Mouse (Mus musculus): Measurements from ENCODE around the gene Tespa1. TPM values are rescaled to one million over a fixed set of nuclear protein-coding genes. Genes with fewer than 3 reads are reported as not detected.
A peak's percentile ranks its signal among the peaks of the same experiment; 100 is the strongest.
"Not testable (repeated sequence)": the region's sequence is repeated elsewhere in the genome, so short reads cannot be mapped to it uniquely, and the experiment has no call there.

Tespa1 gene
- polyA plus RNA-seq, 1 experiment from 2014 or later: not detected

DNA sequence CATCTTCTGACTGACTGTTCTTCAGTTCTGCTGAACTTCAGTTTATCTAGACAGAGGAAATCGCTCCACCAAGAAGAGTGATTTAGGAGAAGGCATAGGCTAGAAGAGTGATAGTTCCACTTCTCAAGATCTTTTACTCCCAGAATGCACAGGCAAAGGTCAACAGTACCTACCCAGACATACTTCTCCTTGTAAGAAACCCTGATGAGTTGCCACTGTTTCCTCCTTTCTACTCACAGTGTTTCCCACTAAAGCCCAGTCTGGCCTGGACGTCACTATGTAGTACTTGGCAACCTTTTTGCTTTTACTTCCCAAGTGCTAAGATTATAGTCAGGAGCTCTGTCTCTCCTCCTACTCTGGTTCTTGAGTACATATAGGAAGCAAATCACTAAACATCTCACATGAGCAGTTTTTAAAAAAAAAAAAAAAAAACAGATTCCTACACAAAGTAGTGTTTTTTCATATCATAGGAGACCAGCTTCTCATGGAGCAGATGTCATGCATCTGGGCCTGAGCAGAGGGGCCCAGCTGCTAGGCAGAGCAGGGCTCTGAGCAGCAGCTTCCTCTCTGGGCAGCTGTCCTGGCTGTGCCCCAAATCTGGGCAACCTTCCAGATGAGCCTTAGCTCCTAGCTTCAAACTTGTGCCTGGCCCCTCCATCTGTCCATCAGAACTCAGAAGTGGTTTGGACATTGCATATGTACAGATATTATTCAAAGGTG, 8.4 kb upstream of the Tespa1 start:
- peak; percentile 53; the same call in 1 of the 2 replicates for ATAC-seq (ENCODE audit: low read depth)
- H3K4me2 ChIP-seq: no peak overlapping the region
- no peaks in the 10 kb centered on the region for H3K9me3 ChIP-seq
- no peak overlapping the region for H3K4me3 ChIP-seq
- H3K27me3 ChIP-seq: no peaks in the 10 kb centered on the region
- no peak overlapping the region for H3K9ac ChIP-seq
- 81% methylated on average over 2 of the region's 2 CpGs for WGBS
- no peaks in the 10 kb centered on the region for H3K4me1 ChIP-seq (replicated peaks)
- no peaks in the 10 kb centered on the region for H3K36me3 ChIP-seq
- no peak overlapping the region for H3K27ac ChIP-seq (replicated peaks)

DNA sequence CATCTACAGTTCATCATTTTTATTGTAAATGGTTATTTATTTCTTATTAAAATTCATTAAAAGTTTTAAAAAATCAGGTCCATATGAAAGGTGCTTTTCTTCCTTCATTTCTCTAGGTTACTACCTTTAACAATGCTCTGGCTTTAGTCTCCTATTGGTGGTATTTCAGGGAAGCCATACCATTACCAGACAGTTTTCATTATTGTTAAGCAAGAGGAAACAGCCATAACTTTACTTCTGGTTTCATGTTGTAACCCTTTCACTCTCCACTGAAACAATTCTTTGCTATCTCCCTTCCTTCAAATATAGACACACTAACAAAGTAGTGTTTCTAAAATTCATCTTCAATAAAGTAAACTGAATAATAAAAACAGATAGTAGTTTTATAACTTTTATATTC, 6.8 kb upstream of the Tespa1 start:
- no peak overlapping the region for H3K27ac ChIP-seq (replicated peaks)
- H3K36me3 ChIP-seq: no peaks in the 10 kb centered on the region
- no peak for ATAC-seq (ENCODE audit: low read depth)
- no peak overlapping the region for H3K4me3 ChIP-seq
- H3K4me2 ChIP-seq: no peak overlapping the region
- H3K9me3 ChIP-seq: no peaks in the 10 kb centered on the region
- no peaks in the 10 kb centered on the region for H3K4me1 ChIP-seq (replicated peaks)
- H3K9ac ChIP-seq: no peak overlapping the region
- no peaks in the 10 kb centered on the region for H3K27me3 ChIP-seq

DNA sequence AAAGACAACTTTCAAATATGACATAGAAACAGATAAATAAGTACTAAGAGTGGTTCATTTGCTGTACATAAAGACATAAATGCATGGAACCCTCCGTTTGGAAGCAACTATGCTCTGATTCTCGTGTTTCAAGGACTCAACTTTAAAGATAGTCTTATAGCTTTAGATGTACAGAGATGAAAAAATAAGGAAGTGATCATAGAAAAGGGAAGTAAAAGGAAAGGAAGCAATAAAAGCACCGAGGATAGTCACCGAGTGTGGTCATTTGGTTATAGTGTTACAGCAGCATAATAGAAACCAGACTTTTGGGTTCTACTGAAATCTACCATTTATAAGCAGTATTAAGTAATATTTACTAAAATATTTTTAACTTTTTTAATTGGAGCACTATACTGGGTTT, 4.0 kb upstream of the Tespa1 start:
- H3K27ac ChIP-seq (replicated peaks): no peak overlapping the region
- WGBS: 87% methylated on average over 4 of the region's 4 CpGs
- no peak overlapping the region for H3K4me3 ChIP-seq

DNA sequence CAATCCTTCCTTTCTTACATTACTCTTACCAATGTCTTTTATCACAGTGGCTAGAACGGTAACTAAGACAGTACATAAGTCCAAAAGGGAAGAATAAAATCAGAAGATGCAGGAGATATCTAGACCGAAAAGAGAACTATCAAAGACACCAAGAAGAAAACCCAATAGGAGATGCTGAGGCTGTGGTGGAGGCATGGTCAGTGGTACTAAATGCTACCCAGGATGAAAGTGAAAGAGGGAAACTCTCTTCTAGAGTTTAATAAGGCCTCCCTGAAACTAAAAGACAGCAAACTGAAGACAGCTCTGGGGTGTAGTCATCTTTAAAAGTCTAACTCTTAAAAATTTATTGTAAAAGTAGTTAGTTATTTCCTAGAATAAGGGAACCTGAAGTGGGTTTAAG, 2.0 kb upstream of the Tespa1 start:
- Histone ChIP-seq H3K36me3 (no peaks in the 10 kb centered on the region), H3K9ac (no peak overlapping the region), H3K27ac (replicated peaks) (no peak overlapping the region), H3K27me3 (no peaks in the 10 kb centered on the region), H3K4me1 (replicated peaks) (no peaks in the 10 kb centered on the region), H3K9me3 (no peaks in the 10 kb centered on the region), H3K4me2 (no peak overlapping the region), H3K4me3 (no peak overlapping the region)
- no peak for ATAC-seq (ENCODE audit: low read depth)
- WGBS: 88% methylated on average over 2 of the region's 2 CpGs

More for the DNA sequence above, 4.0 kb upstream of the Tespa1 start:
- ATAC-seq (ENCODE audit: low read depth): no peak
- no peak overlapping the region for H3K4me2 ChIP-seq
- H3K9me3 ChIP-seq: no peaks in the 10 kb centered on the region
- H3K27me3 ChIP-seq: no peaks in the 10 kb centered on the region
- H3K4me1 ChIP-seq (replicated peaks): no peaks in the 10 kb centered on the region
- no peaks in the 10 kb centered on the region for H3K36me3 ChIP-seq
- no peak overlapping the region for H3K9ac ChIP-seq

DNA sequence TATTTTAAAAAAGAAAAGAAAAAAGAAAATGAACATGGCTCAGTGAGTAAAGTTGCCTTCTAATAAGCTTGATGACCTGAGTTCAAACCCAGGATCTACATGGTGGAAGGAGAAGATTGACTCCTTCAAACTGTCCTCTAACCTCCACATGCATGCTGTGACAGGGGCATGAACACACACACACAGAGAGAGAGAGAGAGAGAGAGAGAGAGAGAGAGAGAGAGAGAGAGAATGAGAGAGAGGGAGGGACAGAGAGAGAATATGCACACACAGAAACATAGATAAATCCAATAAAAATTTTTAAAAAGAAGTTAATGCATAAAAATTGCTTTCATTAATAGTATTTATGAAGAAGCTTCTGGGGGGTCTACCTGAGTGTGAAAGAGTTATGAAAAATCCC, 608 bp upstream of the Tespa1 start:
- Histone ChIP-seq H3K27me3 (no peaks in the 10 kb centered on the region), H3K9ac (no peak overlapping the region), H3K9me3 (no peaks in the 10 kb centered on the region), H3K4me2 (no peak overlapping the region), H3K27ac (replicated peaks) (no peak overlapping the region), H3K4me3 (no peak overlapping the region), H3K36me3 (no peaks in the 10 kb centered on the region), H3K4me1 (replicated peaks) (no peaks in the 10 kb centered on the region)
- no peak for ATAC-seq (ENCODE audit: low read depth)

DNA sequence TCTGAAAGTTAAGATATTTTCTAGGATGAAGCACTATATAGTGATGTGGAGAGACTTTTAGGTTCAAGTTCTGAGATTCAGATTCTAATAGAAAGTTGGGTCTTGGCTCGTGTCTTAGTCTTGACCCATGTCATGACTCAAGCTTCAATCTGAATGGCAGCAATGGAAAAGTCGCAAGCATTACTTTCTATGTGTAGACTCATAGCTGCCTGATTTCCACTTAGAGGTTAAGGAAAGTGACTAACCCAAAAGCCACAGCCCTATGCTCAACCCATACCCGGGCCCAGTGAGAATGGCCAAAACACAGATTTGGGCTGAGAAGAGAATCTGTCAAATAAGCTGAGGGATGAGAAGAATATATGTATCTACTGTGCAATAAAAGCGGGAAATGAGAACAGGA, 1.6 kb downstream of the Tespa1 start:
- Histone ChIP-seq H3K9me3 (no peaks in the 10 kb centered on the region), H3K4me3 (no peak overlapping the region), H3K27ac (replicated peaks) (no peak overlapping the region), H3K4me2 (no peak overlapping the region), H3K36me3 (no peaks in the 10 kb centered on the region), H3K4me1 (replicated peaks) (no peaks in the 10 kb centered on the region), H3K9ac (no peak overlapping the region), H3K27me3 (no peaks in the 10 kb centered on the region)
- 89% methylated on average over 4 of the region's 4 CpGs for WGBS
- ATAC-seq (ENCODE audit: low read depth): no peak

DNA sequence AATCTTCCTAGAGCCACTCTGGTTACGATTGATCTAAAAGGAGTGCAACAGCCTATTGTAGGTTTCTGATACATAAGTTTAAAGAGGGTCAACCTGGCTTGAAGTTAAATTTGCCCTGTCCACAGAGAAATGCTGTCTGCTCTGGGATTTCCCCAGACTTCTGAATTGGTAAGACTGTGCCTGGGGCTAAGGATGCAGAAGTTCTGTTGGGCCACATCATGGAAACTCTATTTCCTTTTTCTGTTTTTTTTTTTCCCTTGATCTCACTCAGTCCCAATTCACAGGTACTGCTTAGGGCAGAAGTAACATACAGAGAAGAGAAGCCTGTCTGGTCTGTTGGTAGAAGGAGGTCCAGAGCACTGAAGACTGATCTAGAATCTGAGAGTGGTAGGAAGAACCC, 8.0 kb downstream of the Tespa1 start:
- ATAC-seq (ENCODE audit: low read depth): no peak
- no peaks in the 10 kb centered on the region for H3K4me1 ChIP-seq (replicated peaks)
- no peaks in the 10 kb centered on the region for H3K36me3 ChIP-seq
- no peaks in the 10 kb centered on the region for H3K9me3 ChIP-seq
- H3K4me2 ChIP-seq: no peak overlapping the region
- H3K27ac ChIP-seq (replicated peaks): no peak overlapping the region
- no peak overlapping the region for H3K9ac ChIP-seq
- H3K27me3 ChIP-seq: no peaks in the 10 kb centered on the region
- H3K4me3 ChIP-seq: no peak overlapping the region
- 93% methylated on average over 1 of the region's 1 CpGs for WGBS

DNA sequence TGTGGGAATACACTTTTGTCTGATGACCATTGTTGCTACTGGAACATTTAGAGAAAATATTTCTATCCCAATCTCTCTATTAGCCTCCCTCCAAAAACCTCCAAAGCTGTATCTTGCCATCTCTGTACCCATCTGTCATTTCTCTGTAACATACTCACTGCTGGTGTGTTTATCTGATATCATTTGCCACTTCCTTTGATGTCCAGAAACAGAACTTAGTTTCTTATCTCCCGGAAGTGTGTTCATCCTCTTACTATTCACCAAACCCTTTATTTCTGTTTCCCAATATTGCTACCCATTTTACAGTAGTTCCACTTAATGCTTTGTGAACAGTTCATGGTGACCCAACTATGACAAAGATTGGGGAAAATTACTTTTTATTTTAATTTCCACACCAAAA, 13.7 kb downstream of the Tespa1 start:
- H3K9me3 ChIP-seq: no peaks in the 10 kb centered on the region
- no peak overlapping the region for H3K27ac ChIP-seq (replicated peaks)
- no peak overlapping the region for H3K9ac ChIP-seq
- no peaks in the 10 kb centered on the region for H3K4me1 ChIP-seq (replicated peaks)
- no peak for ATAC-seq (ENCODE audit: low read depth)
- H3K27me3 ChIP-seq: no peaks in the 10 kb centered on the region
- no peak overlapping the region for H3K4me3 ChIP-seq
- WGBS: 87% methylated on average over 1 of the region's 1 CpGs
- H3K4me2 ChIP-seq: no peak overlapping the region
- no peaks in the 10 kb centered on the region for H3K36me3 ChIP-seq

DNA sequence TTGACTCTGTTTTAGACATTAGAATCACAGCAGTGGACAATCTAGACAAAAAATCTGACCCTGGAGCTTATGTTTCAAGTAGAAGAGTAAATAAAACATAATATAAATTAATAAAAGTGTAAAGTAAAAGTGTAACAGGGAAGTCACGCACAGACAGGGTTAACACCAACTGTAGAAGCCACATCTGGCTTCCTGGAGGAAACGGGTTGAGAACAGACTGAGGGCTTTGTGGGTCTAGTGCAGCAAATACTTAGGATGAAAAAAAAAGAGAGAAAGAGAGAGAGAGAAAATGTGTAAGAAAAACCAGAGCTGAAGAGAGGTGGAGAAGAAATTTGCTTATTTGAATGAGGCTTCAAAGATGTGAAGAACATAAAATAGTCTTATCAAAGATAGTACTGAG, 14.9 kb downstream of the Tespa1 start:
- Histone ChIP-seq H3K9me3 (no peaks in the 10 kb centered on the region), H3K9ac (no peak overlapping the region), H3K27me3 (no peaks in the 10 kb centered on the region), H3K27ac (replicated peaks) (no peak overlapping the region), H3K36me3 (no peaks in the 10 kb centered on the region), H3K4me3 (no peak overlapping the region), H3K4me2 (no peak overlapping the region), H3K4me1 (replicated peaks) (no peaks in the 10 kb centered on the region)
- no peak for ATAC-seq (ENCODE audit: low read depth)
- whole genome bisulfite sequencing: 79% methylated on average over 2 of the region's 2 CpGs

DNA sequence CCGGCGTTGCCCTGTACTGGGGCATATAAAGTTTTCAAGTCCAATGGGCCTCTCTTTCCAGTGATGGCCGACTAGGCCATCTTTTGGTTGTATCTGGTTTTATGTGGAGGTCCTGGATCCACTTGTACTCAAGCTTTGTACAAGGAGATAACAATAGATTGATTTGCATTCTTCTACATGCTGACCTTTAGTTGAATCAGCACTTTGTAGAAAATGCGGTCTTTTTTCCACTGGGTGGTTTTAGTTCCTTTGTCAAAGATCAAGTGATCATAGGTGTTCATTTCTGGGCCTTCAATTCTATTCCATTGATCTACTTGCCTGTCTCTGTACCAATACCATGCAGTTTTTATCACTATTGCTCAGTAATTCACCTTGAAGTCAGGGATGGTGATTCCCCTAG, 17.4 kb downstream of the Tespa1 start:
- not testable (repeated sequence) for H3K4me1 ChIP-seq (replicated peaks); ATAC-seq (ENCODE audit: low read depth); H3K4me2 ChIP-seq; H3K9ac ChIP-seq; H3K9me3 ChIP-seq; H3K36me3 ChIP-seq; H3K27ac ChIP-seq (replicated peaks); H3K27me3 ChIP-seq; H3K4me3 ChIP-seq
- 93% methylated on average over 4 of the region's 4 CpGs for WGBS

DNA sequence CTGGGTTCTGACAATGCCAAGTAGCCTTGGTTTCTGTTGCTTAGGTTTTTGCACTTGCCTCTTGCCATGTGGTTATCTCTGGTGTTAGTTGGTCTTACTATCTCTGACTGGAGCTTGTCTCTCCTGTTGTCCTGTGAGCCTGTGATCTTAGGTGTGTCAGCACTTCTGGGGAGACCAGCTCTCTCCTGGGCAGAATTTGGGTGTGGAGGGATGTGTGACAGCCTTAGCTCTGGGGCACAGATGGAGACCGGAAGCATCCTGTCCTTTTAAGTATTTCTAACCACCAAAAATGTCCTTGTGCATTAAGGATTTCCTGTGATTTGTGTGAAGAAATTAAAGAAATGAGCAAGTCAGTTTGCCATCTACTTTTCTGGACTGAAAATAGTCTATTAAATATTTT, 21.4 kb downstream of the Tespa1 start:
- no peak overlapping the region for H3K27ac ChIP-seq (replicated peaks)
- no peak for ATAC-seq (ENCODE audit: low read depth)

DNA sequence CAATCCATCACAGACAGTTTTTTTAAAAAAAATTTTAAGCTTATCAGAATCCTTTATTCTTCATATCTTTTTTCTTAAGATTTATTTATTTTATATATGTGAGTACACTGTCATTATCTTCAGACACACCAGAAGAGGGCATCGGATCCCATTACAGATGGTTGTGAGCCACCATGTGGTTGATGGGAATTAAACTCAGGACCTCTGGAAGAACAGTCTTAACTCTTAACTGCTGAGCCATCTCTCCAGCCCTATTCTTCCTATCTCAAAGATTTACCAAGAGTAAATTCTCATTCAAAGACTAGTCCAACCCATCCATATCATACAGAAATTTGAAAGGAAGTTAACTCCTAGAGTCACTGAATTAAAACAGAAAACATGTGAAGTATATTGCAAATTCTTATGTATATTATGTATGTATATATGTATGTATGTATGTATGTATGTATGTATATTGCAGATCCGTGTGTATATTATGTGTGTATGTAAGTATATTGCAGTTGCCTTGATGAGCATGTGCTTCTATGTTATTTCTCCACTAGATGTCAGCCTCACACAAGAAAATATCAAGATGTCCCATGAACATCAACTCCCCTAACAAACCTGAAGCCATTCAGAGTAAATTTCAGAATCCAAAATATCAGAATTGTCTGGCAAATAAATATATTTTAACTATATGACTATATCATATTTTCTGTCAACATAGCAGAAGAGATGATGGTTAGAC, 40.9 kb downstream of the Tespa1 start:
- WGBS: 59% methylated on average over 2 of the region's 2 CpGs
- Histone ChIP-seq H3K27ac (replicated peaks) (no peak overlapping the region), H3K9me3 (no peaks in the 10 kb centered on the region), H3K4me3 (no peak overlapping the region), H3K36me3 (no peaks in the 10 kb centered on the region), H3K4me2 (no peak overlapping the region), H3K9ac (no peak overlapping the region), H3K27me3 (no peaks in the 10 kb centered on the region), H3K4me1 (replicated peaks) (no peaks in the 10 kb centered on the region)
- 0 out of 2 replicates have a peak, but pooled peaks have one; percentile 32 for ATAC-seq (ENCODE audit: low read depth)

More for the DNA sequence above, 21.4 kb downstream of the Tespa1 start:
- Histone ChIP-seq H3K9me3 (no peaks in the 10 kb centered on the region), H3K4me3 (no peak overlapping the region), H3K9ac (no peak overlapping the region), H3K27me3 (no peaks in the 10 kb centered on the region), H3K36me3 (no peaks in the 10 kb centered on the region), H3K4me2 (no peak overlapping the region), H3K4me1 (replicated peaks) (no peaks in the 10 kb centered on the region)
- 86% methylated on average over 1 of the region's 1 CpGs for WGBS

DNA sequence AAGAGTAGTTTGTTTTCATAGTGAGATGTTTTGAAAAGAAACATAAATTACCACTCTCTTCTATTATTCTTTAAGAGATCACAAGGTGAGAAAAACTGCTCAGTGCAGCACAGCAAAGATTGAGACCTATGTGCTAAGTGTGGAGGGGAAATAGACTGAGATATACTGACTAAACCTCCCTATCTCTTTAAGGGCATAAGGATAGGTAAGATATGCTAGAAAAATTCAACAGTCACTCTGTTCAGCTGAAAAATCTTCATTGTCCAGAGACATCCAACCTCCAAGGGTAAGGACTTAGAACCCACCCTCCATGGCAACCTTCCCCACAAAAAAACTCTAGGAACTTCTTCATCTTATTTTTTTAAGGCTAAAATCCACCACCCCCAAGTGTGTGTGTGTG, 42.1 kb downstream of the Tespa1 start:
- H3K9ac ChIP-seq: no peak overlapping the region

More for the DNA sequence above, 42.1 kb downstream of the Tespa1 start:
- Histone ChIP-seq H3K27me3 (no peaks in the 10 kb centered on the region), H3K4me3 (no peak overlapping the region), H3K4me1 (replicated peaks) (no peaks in the 10 kb centered on the region), H3K9me3 (no peaks in the 10 kb centered on the region), H3K4me2 (no peak overlapping the region), H3K27ac (replicated peaks) (no peak overlapping the region), H3K36me3 (no peaks in the 10 kb centered on the region)
- no peak for ATAC-seq (ENCODE audit: low read depth)
